Mouse (Mus musculus): ENCODE measurements around the gene Ntsr1. TPM values are rescaled to one million over a fixed set of nuclear protein-coding genes. Genes with fewer than 3 reads are reported as not detected.

Ntsr1 gene
- polyA plus RNA-seq, 1 experiment: 3.6 TPM

GRCm38 (mm10) chr2:180472306-180473079 is 27.3 kb upstream of the Ntsr1 start:
- TF ChIP-seq POLR2A (IDR thresholded peaks at IDR 0.05; ENCODE audit: borderline replicate concordance, extremely low read depth, insufficient read depth, insufficient read length, poor library complexity, severe bottlenecking) (no peak), CTCF (IDR thresholded peaks at IDR 0.05; ENCODE audit: borderline replicate concordance, extremely low read depth, insufficient read depth, insufficient read length) (peak; percentile 85)
- peak; percentile 75 for DNase-seq (ENCODE audit: low read depth)

GRCm38 (mm10) chr2:180473080-180473440 is 26.7 kb upstream of the Ntsr1 start:
- DNase-seq (ENCODE audit: low read depth): peak; percentile 94
- TF ChIP-seq CTCF (IDR thresholded peaks at IDR 0.05; ENCODE audit: borderline replicate concordance, extremely low read depth, insufficient read depth, insufficient read length): peak; percentile 74
- TF ChIP-seq POLR2A (IDR thresholded peaks at IDR 0.05; ENCODE audit: borderline replicate concordance, extremely low read depth, insufficient read depth, insufficient read length, poor library complexity, severe bottlenecking): no peak

DNA sequence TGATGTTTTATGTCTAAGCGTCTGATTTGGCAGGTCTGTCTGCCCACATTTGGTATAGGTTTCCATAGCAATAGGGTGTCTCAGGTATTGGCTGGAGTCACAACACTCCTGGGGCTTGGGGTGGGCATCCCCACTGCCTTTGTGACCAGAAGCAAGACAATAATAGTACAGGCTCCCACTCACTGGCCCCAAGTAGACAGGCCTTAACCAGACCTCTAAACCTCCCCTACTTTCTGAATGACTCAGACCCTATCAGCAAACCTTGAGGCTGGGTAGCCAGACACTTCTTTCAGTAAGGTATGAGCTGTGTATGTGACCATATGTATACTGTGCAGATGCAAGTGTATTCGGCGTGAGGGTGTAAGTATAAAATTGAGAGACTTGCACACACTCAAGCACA is 24.9 kb upstream of the Ntsr1 start:
- TF ChIP-seq CTCF (IDR thresholded peaks at IDR 0.05; ENCODE audit: borderline replicate concordance, extremely low read depth, insufficient read depth, insufficient read length) (no peak), POLR2A (IDR thresholded peaks at IDR 0.05; ENCODE audit: borderline replicate concordance, extremely low read depth, insufficient read depth, insufficient read length, poor library complexity, severe bottlenecking) (no peak)
- no peak for DNase-seq (ENCODE audit: low read depth)

- peak; percentile 80 for DNase-seq (ENCODE audit: low read depth)
- TF ChIP-seq POLR2A (IDR thresholded peaks at IDR 0.05; ENCODE audit: borderline replicate concordance, extremely low read depth, insufficient read depth, insufficient read length, poor library complexity, severe bottlenecking) (no peak), CTCF (IDR thresholded peaks at IDR 0.05; ENCODE audit: borderline replicate concordance, extremely low read depth, insufficient read depth, insufficient read length) (no peak)
These were observed 17.5 kb upstream of the Ntsr1 start for GRCm38 (mm10) chr2:180482274-180482673.

DNA sequence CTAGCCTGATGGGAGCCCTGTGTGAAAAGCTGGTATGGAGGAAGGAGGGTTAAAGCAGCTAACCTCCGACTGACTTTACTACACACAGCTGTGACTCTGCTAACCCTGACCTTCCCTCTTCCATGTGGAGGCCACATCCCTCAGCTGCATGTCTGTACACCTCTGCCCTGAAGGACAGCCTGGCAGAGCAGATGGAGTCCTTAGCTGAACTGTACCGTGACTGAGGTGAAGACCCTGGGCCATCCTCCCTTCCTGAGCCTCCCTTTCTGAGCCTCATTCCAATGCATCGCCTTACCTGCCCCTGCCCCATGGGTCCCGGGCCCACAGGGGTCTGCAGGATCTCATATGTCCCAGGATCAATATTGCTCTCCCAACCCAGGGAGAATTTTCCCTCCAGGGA is 14.9 kb upstream of the Ntsr1 start:
- DNase-seq (ENCODE audit: low read depth): no peak

DNA sequence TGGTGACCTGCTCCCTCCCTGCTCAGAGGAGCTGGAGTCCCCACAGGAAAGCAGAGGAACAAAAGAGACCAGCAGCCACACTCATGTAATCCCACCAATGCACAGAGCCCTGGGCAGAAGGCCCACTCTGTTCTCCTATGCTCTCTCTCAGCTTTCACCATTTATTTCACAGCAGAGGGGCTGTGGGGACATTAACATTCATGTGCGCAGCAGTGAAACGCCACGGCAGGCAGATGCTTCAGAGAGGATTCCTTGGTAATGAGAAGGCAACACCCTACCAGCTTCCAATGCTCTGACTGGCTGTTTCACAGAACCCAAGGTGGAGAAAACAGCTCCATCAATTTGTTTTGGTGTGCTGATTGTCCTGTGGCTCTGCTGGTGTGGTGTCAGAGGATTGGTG is 14.5 kb upstream of the Ntsr1 start:
- peak; percentile 72 for DNase-seq (ENCODE audit: low read depth)
- TF ChIP-seq CTCF (IDR thresholded peaks at IDR 0.05; ENCODE audit: borderline replicate concordance, extremely low read depth, insufficient read depth, insufficient read length): no peak
- TF ChIP-seq POLR2A (IDR thresholded peaks at IDR 0.05; ENCODE audit: borderline replicate concordance, extremely low read depth, insufficient read depth, insufficient read length, poor library complexity, severe bottlenecking): no peak

More for the DNA sequence above, 14.9 kb upstream of the Ntsr1 start:
- TF ChIP-seq CTCF (IDR thresholded peaks at IDR 0.05; ENCODE audit: borderline replicate concordance, extremely low read depth, insufficient read depth, insufficient read length) (no peak), POLR2A (IDR thresholded peaks at IDR 0.05; ENCODE audit: borderline replicate concordance, extremely low read depth, insufficient read depth, insufficient read length, poor library complexity, severe bottlenecking) (no peak)

DNA sequence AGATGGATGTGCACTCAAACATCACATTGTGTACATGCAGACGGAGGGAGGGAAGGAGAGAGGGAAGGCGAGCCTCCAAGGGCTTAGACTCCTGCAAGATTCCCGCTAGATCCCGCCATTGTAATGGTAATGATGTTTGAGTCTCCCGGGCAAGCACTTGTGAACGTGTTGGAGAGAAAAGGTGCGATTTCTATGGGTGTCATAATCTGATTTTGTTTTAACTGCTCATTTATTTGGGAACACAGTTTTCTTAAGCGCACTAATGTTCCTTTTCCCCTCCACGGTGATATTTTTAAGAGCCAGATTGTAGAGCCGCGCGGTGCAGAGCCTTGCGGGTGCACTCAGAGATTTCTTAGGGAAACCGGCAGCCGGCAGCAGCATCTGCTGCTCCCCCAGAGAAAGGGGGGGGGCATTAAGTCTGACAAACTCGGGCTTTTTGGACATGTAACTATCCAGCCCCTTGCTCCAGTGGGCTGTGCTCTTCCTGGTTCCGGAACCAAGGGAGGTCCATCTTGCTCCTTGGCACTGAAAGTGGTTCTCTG is 11.5 kb upstream of the Ntsr1 start:
- no peak for TF ChIP-seq POLR2A (IDR thresholded peaks at IDR 0.05; ENCODE audit: borderline replicate concordance, extremely low read depth, insufficient read depth, insufficient read length, poor library complexity, severe bottlenecking)
- TF ChIP-seq CTCF (IDR thresholded peaks at IDR 0.05; ENCODE audit: borderline replicate concordance, extremely low read depth, insufficient read depth, insufficient read length): no peak
- DNase-seq (ENCODE audit: low read depth): peak; percentile 91

GRCm38 (mm10) chr2:180495906-180496305 is 3.9 kb upstream of the Ntsr1 start:
- no peak for TF ChIP-seq POLR2A (IDR thresholded peaks at IDR 0.05; ENCODE audit: borderline replicate concordance, extremely low read depth, insufficient read depth, insufficient read length, poor library complexity, severe bottlenecking)
- no peak for TF ChIP-seq CTCF (IDR thresholded peaks at IDR 0.05; ENCODE audit: borderline replicate concordance, extremely low read depth, insufficient read depth, insufficient read length)
- DNase-seq (ENCODE audit: low read depth): no peak

DNA sequence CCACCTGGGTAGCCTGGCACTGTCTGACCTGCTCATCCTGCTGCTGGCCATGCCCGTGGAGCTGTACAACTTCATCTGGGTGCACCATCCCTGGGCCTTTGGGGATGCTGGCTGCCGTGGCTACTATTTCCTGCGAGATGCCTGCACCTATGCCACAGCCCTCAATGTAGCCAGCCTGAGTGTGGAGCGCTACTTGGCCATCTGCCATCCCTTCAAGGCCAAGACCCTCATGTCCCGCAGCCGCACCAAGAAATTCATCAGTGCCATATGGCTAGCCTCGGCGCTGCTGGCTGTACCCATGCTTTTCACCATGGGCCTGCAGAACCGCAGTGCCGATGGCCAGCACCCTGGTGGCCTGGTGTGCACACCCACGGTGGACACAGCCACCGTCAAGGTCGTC is 950 bp downstream of the Ntsr1 start:
- no peak for TF ChIP-seq CTCF (IDR thresholded peaks at IDR 0.05; ENCODE audit: borderline replicate concordance, extremely low read depth, insufficient read depth, insufficient read length)
- TF ChIP-seq POLR2A (IDR thresholded peaks at IDR 0.05; ENCODE audit: borderline replicate concordance, extremely low read depth, insufficient read depth, insufficient read length, poor library complexity, severe bottlenecking): no peak
- peak; percentile 59 for DNase-seq (ENCODE audit: low read depth)

DNA sequence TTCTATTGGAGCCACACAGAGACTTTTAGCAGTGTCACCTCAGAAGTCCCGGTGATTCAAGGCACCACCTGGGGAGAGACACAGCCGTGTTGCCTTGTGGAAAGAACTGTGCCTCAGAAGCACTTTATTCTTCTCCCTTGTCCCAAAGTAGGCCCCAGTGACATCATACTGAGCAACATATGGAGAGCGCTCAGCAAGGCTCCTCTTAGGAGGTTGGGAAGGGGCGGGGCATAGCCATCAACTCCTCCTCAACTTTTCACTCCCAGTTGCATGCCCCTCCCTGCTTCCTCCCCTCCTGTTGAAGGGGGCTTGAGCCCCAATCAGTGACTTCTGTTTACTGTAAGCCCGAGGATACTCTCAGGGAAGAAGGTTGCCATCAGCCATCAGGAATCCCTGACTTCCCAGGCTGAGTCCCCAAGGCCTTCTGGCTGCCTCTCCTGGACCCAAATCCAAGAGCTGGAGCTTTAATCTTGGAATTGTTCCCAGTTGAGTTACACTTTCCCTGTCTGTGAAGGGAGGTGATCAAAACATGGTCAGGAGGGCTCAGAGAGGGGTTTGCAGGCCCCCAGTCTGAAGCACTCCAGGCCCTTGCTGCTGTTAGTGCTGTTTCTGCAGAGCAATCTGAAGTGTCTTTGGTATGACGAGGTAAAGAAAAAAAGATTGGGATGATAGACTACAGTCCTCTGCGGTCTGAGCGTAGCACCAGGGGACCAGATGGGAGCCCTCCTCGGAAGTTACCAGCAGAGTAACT is 1.6 kb downstream of the Ntsr1 start:
- peak; percentile 70 for DNase-seq (ENCODE audit: low read depth)
- TF ChIP-seq CTCF (IDR thresholded peaks at IDR 0.05; ENCODE audit: borderline replicate concordance, extremely low read depth, insufficient read depth, insufficient read length): no peak
- TF ChIP-seq POLR2A (IDR thresholded peaks at IDR 0.05; ENCODE audit: borderline replicate concordance, extremely low read depth, insufficient read depth, insufficient read length, poor library complexity, severe bottlenecking): no peak

GRCm38 (mm10) chr2:180506281-180506680 is 6.5 kb downstream of the Ntsr1 start:
- TF ChIP-seq CTCF (IDR thresholded peaks at IDR 0.05; ENCODE audit: borderline replicate concordance, extremely low read depth, insufficient read depth, insufficient read length): no peak
- TF ChIP-seq POLR2A (IDR thresholded peaks at IDR 0.05; ENCODE audit: borderline replicate concordance, extremely low read depth, insufficient read depth, insufficient read length, poor library complexity, severe bottlenecking): no peak
- peak; percentile 70 for DNase-seq (ENCODE audit: low read depth)

Data from brain, embryonic 14.5 days (tissue).